Mouse (Mus musculus): ENCODE data around the gene Eif2b3. TPM values are rescaled to one million over a fixed set of nuclear protein-coding genes. Genes with fewer than 3 reads are reported as not detected.

Eif2b3 gene
- total and polyA plus RNA-seq, 3 experiments = 49.9 to 96.2 (median 84.9) TPM

- TF ChIP-seq ZKSCAN1 (IDR thresholded peaks at IDR 0.05; ENCODE audit: borderline replicate concordance, low read depth, low read length) = no peak
Measured at GRCm38 (mm10) chr4:117132794-117133143, 113.6 kb downstream of the Eif2b3 start (continued).

GRCm38 (mm10) chr4:117133366-117133796 lies 114.2 kb downstream of the Eif2b3 start:
- in situ Hi-C loops (cut with MboI; ENCODE audit: low pct_ligation_motif_present, low pct_unique_long_range_greater_than_20kb, low sequenced_read_pairs) (loop anchor here (5.0 kb wide), 1 partner anchor 131 kb away; no protein-coding TSS in a partner anchor), dilution Hi-C loops (cut with MboI; ENCODE audit: extremely low pct_ligation_motif_present, extremely low pct_unique_long_range_greater_than_20kb, low sequenced_read_pairs) (no loop called here)
- no peaks in the 10 kb centered on the region for H3K27me3 ChIP-seq (replicated peaks)
- no peaks in the 10 kb centered on the region for H3K9me3 ChIP-seq (replicated peaks; ENCODE audit: low read length)
- H3K4me2 ChIP-seq (ENCODE audit: insufficient read depth, low read depth, poor library complexity, severe bottlenecking) = peak overlapping the region; percentile 91
- peak overlapping the region; percentile 97 for H3K9ac ChIP-seq (ENCODE audit: insufficient read depth, low read depth)
- H3K4me1 ChIP-seq (ENCODE audit: control insufficient read depth in 1 of 2, insufficient read depth in 2 of 2) = peaks cover 18 to 58% of the 10 kb centered on the region in 2 experiments
- peaks cover 20% of the 10 kb centered on the region for H3K79me2 ChIP-seq (replicated peaks; ENCODE audit: control insufficient read depth, extremely low read depth, insufficient read depth, poor library complexity, severe bottlenecking)
- no peak for DNase-seq (ENCODE audit: extremely low read depth)
- no peak overlapping the region for H3K27ac ChIP-seq (ENCODE audit: insufficient read depth, low read depth)
- peak overlapping the region; percentile 86 to 98 (median 91) for H3K4me3 ChIP-seq (replicated peaks in 1 of 3; ENCODE audit: low read depth in 2 of 3, low read length in 2 of 3, poor library complexity in 1 of 3)
- TF ChIP-seq ZMIZ1 (IDR thresholded peaks at IDR 0.05; ENCODE audit: low read depth, low read length) (no peak), CHD2 (IDR thresholded peaks at IDR 0.05; ENCODE audit: low read length) (no peak), TBP (conservative IDR thresholded peaks at IDR 0.05; ENCODE audit: low read depth, low read length) (no peak), SIN3A (IDR thresholded peaks at IDR 0.05; ENCODE audit: low read length) (peak; percentile 22; the same call in 1 of the 2 replicates), IRF4 (IDR thresholded peaks at IDR 0.05; ENCODE audit: low read depth, low read length) (no peak)
- H3K36me3 ChIP-seq (replicated peaks in 1 of 2; ENCODE audit: control insufficient read depth in 1 of 2, insufficient read depth in 1 of 2, low read length in 1 of 2) = peaks cover 28 to 39% of the 10 kb centered on the region in 2 experiments

- Histone ChIP-seq H3K4me3 (replicated peaks in 1 of 3; ENCODE audit: low read depth in 2 of 3, low read length in 2 of 3, poor library complexity in 1 of 3) (peak within 1 kb of the TSS; percentile 86 to 98 (median 91)), H3K4me1 (ENCODE audit: control insufficient read depth in 1 of 2, insufficient read depth in 2 of 2) (peaks cover 21 to 62% of the 10 kb centered on the region in 2 experiments), H3K9me3 (replicated peaks; ENCODE audit: low read length) (no peaks in the 10 kb centered on the region), H3K27me3 (replicated peaks) (no peaks in the 10 kb centered on the region), H3K4me2 (ENCODE audit: insufficient read depth, low read depth, poor library complexity, severe bottlenecking) (peak within 1 kb of the TSS; percentile 91), H3K9ac (ENCODE audit: insufficient read depth, low read depth) (peak within 1 kb of the TSS; percentile 97), H3K36me3 (replicated peaks in 1 of 2; ENCODE audit: control insufficient read depth in 1 of 2, insufficient read depth in 1 of 2, low read length in 1 of 2) (peaks cover 23 to 33% of the 10 kb centered on the region in 2 experiments), H3K79me2 (replicated peaks; ENCODE audit: control insufficient read depth, extremely low read depth, insufficient read depth, poor library complexity, severe bottlenecking) (peaks cover 20% of the 10 kb centered on the region), H3K27ac (ENCODE audit: insufficient read depth, low read depth) (0 out of 2 replicates have a peak within 1 kb of the TSS, but pooled peaks have one; percentile 9)
- in situ Hi-C loops (cut with MboI; ENCODE audit: low pct_ligation_motif_present, low pct_unique_long_range_greater_than_20kb, low sequenced_read_pairs) (loop anchor here (5.0 kb wide), 1 partner anchor 132 kb away; no protein-coding TSS in a partner anchor), dilution Hi-C loops (cut with MboI; ENCODE audit: extremely low pct_ligation_motif_present, extremely low pct_unique_long_range_greater_than_20kb, low sequenced_read_pairs) (no loop called here)
- peak; percentile 99 for DNase-seq (ENCODE audit: extremely low read depth)
- TF ChIP-seq NELFE (IDR thresholded peaks at IDR 0.05; ENCODE audit: low read depth, low read length) = peak; percentile 96
- peak; percentile 73; the same call in 1 of the 2 replicates for TF ChIP-seq TCF12 (IDR thresholded peaks at IDR 0.05; ENCODE audit: low read depth, low read length)
- TF ChIP-seq PAX5 (IDR thresholded peaks at IDR 0.05; ENCODE audit: low read length) = no peak
- TF ChIP-seq KAT2A (IDR thresholded peaks at IDR 0.05; ENCODE audit: insufficient replicate concordance, low read length) = no peak
- TF ChIP-seq CTCF (conservative IDR thresholded peaks at IDR 0.05 in 1 of 2, IDR thresholded peaks at IDR 0.05 in 1 of 2; ENCODE audit: low read depth in 2 of 2, low read length in 2 of 2) = peak in 1 of 2 experiments; percentile 50; a peak in 2 of 4 replicates
- TF ChIP-seq RAD21 (IDR thresholded peaks at IDR 0.05; ENCODE audit: low read depth, low read length) = peak; percentile 40
- TF ChIP-seq CHD2 (IDR thresholded peaks at IDR 0.05; ENCODE audit: low read length) = peak; percentile 75
- no peak for TF ChIP-seq CHD1 (IDR thresholded peaks at IDR 0.05; ENCODE audit: low read depth, low read length)
- TF ChIP-seq MXI1 (IDR thresholded peaks at IDR 0.05; ENCODE audit: low read depth, low read length) = peak; percentile 79
- peak; percentile 26 for TF ChIP-seq ETS1 (conservative IDR thresholded peaks at IDR 0.05; ENCODE audit: low read depth, low read length)
- peak; percentile 96 for TF ChIP-seq ZMIZ1 (IDR thresholded peaks at IDR 0.05; ENCODE audit: low read depth, low read length)
- TF ChIP-seq ZNF384 (IDR thresholded peaks at IDR 0.05; ENCODE audit: low read depth, low read length) = no peak
- TF ChIP-seq E2F4 (IDR thresholded peaks at IDR 0.05; ENCODE audit: insufficient replicate concordance, low read depth, low read length) = no peak
- TF ChIP-seq MEF2A (IDR thresholded peaks at IDR 0.05; ENCODE audit: borderline replicate concordance, low read depth, low read length) = peak; percentile 62; the same call in 1 of the 2 replicates
- TF ChIP-seq MAX (IDR thresholded peaks at IDR 0.05; ENCODE audit: low read length) = peak; percentile 46; the same call in 1 of the 2 replicates
- TF ChIP-seq ELF1 (IDR thresholded peaks at IDR 0.05; ENCODE audit: low read depth, low read length) = peak; percentile 48
- TF ChIP-seq MAZ (IDR thresholded peaks at IDR 0.05; ENCODE audit: low read depth, low read length) = peak; percentile 83
- TF ChIP-seq RCOR1 (conservative IDR thresholded peaks at IDR 0.05; ENCODE audit: low read depth, low read length) = peak; percentile 38; the same call in 1 of the 2 replicates
- TF ChIP-seq HCFC1 (IDR thresholded peaks at IDR 0.05; ENCODE audit: low read depth, low read length) = peak; percentile 29; the same call in 1 of the 2 replicates
- TF ChIP-seq USF2 (conservative IDR thresholded peaks at IDR 0.05; ENCODE audit: low read depth, low read length) = no peak
- no peak for TF ChIP-seq ZKSCAN1 (IDR thresholded peaks at IDR 0.05; ENCODE audit: borderline replicate concordance, low read depth, low read length)
- TF ChIP-seq POLR2AphosphoS2 (IDR thresholded peaks at IDR 0.05; ENCODE audit: low read depth, low read length) = peak; percentile 73; the same call in 1 of the 2 replicates
- peak; percentile 36; the same call in 1 of the 2 replicates for TF ChIP-seq MYC (IDR thresholded peaks at IDR 0.05; ENCODE audit: low read depth, low read length)
- TF ChIP-seq USF1 (IDR thresholded peaks at IDR 0.05; ENCODE audit: low read depth, low read length) = no peak
Measured at GRCm38 (mm10) chr4:117133817-117134600, 114.8 kb downstream of the Eif2b3 start, which contains the start of gene Plk3. Plk3 (minus strand) TSS chr4:117133963.
